Mouse (Mus musculus) adrenal gland, postnatal 0 days (tissue): Measurements from ENCODE around the gene Glt8d2. TPM values are rescaled to one million over a fixed set of nuclear protein-coding genes. Genes with fewer than 3 reads are reported as not detected.

Experiments
- polyA plus RNA-seq: library from polyadenylated mRNA; unstranded; fragments of >200 nt; fragmentation: Nextera tagmentation; extraction: Ambion mirVana; gene quantifications from 2 replicates; pipeline ENCODE4 v1.2.1, GENCODE M21; 2015

Glt8d2 gene
- polyA plus RNA-seq = 6.5 and 12.0 TPM in 2 replicates

GRCm38 (mm10) chr10:82690494-82690893 lies at the start of gene Glt8d2:
TSS of gene Glt8d2 (minus strand) at chr10:82690650.

GRCm38 (mm10) chr10:82695956-82696355 lies 5.5 kb upstream of the Glt8d2 start, which contains the start of gene Hcfc2:
TSS of gene Hcfc2 (plus strand) at chr10:82696160.

GRCm38 (mm10) chr10:82629586-82630255 lies 60.7 kb downstream of the Glt8d2 start, which contains the start of gene Tdg:
TSS of gene Tdg (plus strand) at chr10:82629828.

GRCm38 (mm10) chr10:82622671-82623552 lies 67.5 kb downstream of the Glt8d2 start, which contains the start of gene 1190007I07Rik:
TSS of gene 1190007I07Rik (minus strand) at chr10:82623228.

Other genes starting within 250 kb of the Glt8d2 start
- not detected in 2 replicates for gene Gm1553, start 198.0 kb downstream of the Glt8d2 start, polyA plus RNA-seq
- 48.1 and 67.1 TPM in 2 replicates for gene 1190007I07Rik, start 67.4 kb downstream of the Glt8d2 start, polyA plus RNA-seq
- 43.8 and 50.2 TPM in 2 replicates for gene Tdg, start 60.8 kb downstream of the Glt8d2 start, polyA plus RNA-seq
- 19.4 and 27.4 TPM in 2 replicates for gene Hcfc2, start 5.5 kb upstream of the Glt8d2 start, polyA plus RNA-seq
- gene Nfyb, start 73.5 kb upstream of the Glt8d2 start, polyA plus RNA-seq = 26.1 and 27.6 TPM in 2 replicates
- gene Txnrd1, start 143.3 kb upstream of the Glt8d2 start, polyA plus RNA-seq = 39.6 and 43.1 TPM in 2 replicates
- 0.17 TPM in 1 of 2 replicates, not detected in the other for gene Eid3, start 176.0 kb upstream of the Glt8d2 start, polyA plus RNA-seq